Mouse (Mus musculus) cerebellum, adult 18-20 months (tissue): ENCODE measurements at regions not wholly inside any gene's neighbourhood (a gene's known extent, or its start where the extent isn't known, plus 50 kb on each side); places are given as distances from the start of the nearest gene placed in this dataset.

Source experiments
- DNase-seq, 2 experiments: peaks; one replicate each; pipeline ENCODE4 v3.0.0; 2021

GRCm38 (mm10) chrX:58093245-58093644 lies 70.7 kb downstream of the Zic3 start:
- no peak for DNase-seq

GRCm38 (mm10) chrX:58117761-58118426 lies 95.4 kb downstream of the Zic3 start:
- DNase-seq = no peak

DNA sequence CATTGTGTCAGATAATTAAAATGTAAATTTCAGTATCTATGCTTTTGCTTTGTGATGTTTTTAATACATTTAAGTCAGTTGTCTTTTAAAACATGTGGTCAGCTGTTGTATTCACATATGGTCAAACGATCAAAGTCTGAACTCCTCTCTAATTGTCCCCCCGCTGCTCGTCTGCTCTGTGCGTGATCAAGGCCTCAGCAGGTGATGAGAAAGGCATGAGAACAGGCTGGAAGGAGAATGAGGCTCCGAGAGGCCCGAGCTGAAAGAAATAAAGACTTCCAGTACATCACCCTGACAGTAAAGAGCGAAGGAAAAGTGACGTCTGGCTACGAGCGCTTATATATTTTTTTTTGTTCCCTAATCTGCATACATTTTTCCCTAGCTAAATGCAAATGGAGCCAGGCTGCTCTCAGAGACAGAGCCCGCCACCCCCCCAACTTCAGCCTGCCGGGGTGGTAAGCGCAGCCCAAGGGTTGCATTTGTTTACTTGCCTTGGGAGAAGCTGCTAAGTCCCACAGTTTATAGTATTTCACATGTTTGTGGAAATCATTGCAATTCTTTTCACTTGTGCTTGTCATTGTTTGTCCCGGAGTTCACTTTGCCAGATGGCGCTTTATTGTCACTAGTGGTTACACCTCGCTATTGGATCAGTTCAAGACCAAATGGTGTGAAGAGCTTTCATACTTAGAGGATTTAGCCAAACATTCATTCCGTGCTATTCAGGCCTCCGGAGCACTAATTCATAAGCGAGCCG lies 133.0 kb downstream of the Zic3 start:
- peak in 1 of 2 experiments; percentile 1 for DNase-seq

GRCm38 (mm10) chrX:58157361-58157760 lies 134.9 kb downstream of the Zic3 start:
- no peak for DNase-seq

- DNase-seq = no peak
Observed at GRCm38 (mm10) chrX:58166184-58166904, 143.8 kb downstream of the Zic3 start.

DNA sequence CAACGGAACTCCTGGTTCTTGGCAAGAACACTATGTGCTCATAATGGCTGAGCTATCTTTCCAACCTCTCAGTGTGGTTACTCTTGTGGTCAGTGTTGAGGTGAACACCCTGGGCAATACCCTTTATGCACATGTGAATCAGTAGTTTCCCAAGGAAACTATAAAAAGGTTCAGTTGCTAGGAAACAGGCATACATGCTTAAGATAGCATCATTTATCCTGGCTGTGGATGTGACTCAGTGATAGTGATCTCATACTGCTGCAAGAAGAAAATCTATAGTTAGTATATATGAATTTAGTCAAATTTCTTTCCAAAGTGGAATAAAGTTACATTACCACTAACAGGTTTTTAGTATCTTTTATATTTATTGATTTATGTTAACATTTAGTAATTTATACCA lies 151.8 kb downstream of the Zic3 start:
- no peak for DNase-seq
